Mouse (Mus musculus): ENCODE data around the gene Crb2.
A peak's percentile ranks its signal among the peaks of the same experiment; 100 is the strongest.

The Crb2 gene

GRCm38 (mm10) chr2:37767080-37767547 lies 8.9 kb upstream of the Crb2 start:
- no peak for DNase-seq

GRCm38 (mm10) chr2:37767739-37768138 lies 8.3 kb upstream of the Crb2 start:
- no peak for DNase-seq

GRCm38 (mm10) chr2:37768903-37769302 lies 7.1 kb upstream of the Crb2 start:
- DNase-seq, result no peak

GRCm38 (mm10) chr2:37769793-37770192 lies 6.3 kb upstream of the Crb2 start:
- DNase-seq, result no peak

GRCm38 (mm10) chr2:37771618-37772285 lies 4.3 kb upstream of the Crb2 start:
- DNase-seq, result peak; percentile 95 to 96

- peak; percentile 52 to 72 for DNase-seq
Measured at GRCm38 (mm10) chr2:37774571-37774970, 1.5 kb upstream of the Crb2 start.

GRCm38 (mm10) chr2:37776611-37777411 lies 762 bp downstream of the Crb2 start:
- DNase-seq, result peak in 1 of 2 experiments; percentile 49

GRCm38 (mm10) chr2:37777958-37778720 lies 2.1 kb downstream of the Crb2 start:
- no peak for DNase-seq

GRCm38 (mm10) chr2:37780270-37780929 lies 4.4 kb downstream of the Crb2 start:
- no peak for DNase-seq

GRCm38 (mm10) chr2:37781421-37781820 lies 5.4 kb downstream of the Crb2 start:
- DNase-seq, result no peak

GRCm38 (mm10) chr2:37782002-37782401 lies 6.0 kb downstream of the Crb2 start:
- no peak for DNase-seq

GRCm38 (mm10) chr2:37784473-37784872 lies 8.4 kb downstream of the Crb2 start:
- no peak for DNase-seq

GRCm38 (mm10) chr2:37786461-37786860 lies 10.4 kb downstream of the Crb2 start:
- peak; percentile 54 to 65 for DNase-seq

- peak; percentile 68 to 75 for DNase-seq
Measured at GRCm38 (mm10) chr2:37788176-37788962, 12.3 kb downstream of the Crb2 start.

- DNase-seq, result no peak
Measured at GRCm38 (mm10) chr2:37789029-37789428, 13.0 kb downstream of the Crb2 start.

GRCm38 (mm10) chr2:37789995-37790394 lies 13.9 kb downstream of the Crb2 start:
- DNase-seq, result peak; percentile 52 to 61

GRCm38 (mm10) chr2:37790738-37791137 lies 14.7 kb downstream of the Crb2 start:
- peak; percentile 58 to 59 for DNase-seq

GRCm38 (mm10) chr2:37791340-37791739 lies 15.3 kb downstream of the Crb2 start:
- peak in 1 of 2 experiments; percentile 50 for DNase-seq

- no peak for DNase-seq
Measured at GRCm38 (mm10) chr2:37796021-37796420, 20.0 kb downstream of the Crb2 start.

- DNase-seq, result no peak
Measured at GRCm38 (mm10) chr2:37797046-37797445, 21.0 kb downstream of the Crb2 start.

- peak in 1 of 2 experiments; percentile 20 for DNase-seq
Measured at GRCm38 (mm10) chr2:37799137-37799536, 23.1 kb downstream of the Crb2 start.

- DNase-seq, result no peak
Measured at GRCm38 (mm10) chr2:37801687-37802086, 25.6 kb downstream of the Crb2 start.
